Mouse (Mus musculus) intestine, embryonic 15.5 days (tissue): ENCODE measurements around the gene Abcd3. TPM values are rescaled to one million over a fixed set of nuclear protein-coding genes. Genes with fewer than 3 reads are reported as not detected.
"Not testable (repeated sequence)": the region's sequence is repeated elsewhere in the genome, so short reads cannot be mapped to it uniquely, and the experiment has no call there.

ENCODE experiments used
- ATAC-seq: fragments of 200-750 bp; cut with Nextera tagmentation; 2 replicates; pipeline ENCODE4 v1.8.0; 2017; ENCODE audit warnings: moderate TSS enrichment, moderate library complexity
- H3K27ac ChIP-seq: fragments of 300-500 bp; sonication (generic); 2 replicates; pipeline ENCODE4 v1.5.1; 2015; ENCODE audit warnings: mild to moderate bottlenecking, inconsistent platforms
- H3K27me3 ChIP-seq: fragments of 300-500 bp; sonication (generic); replicated peaks from 2 replicates; pipeline ENCODE4 v1.6.1; 2015; ENCODE audit warnings: inconsistent platforms
- H3K36me3 ChIP-seq: fragments of 300-500 bp; sonication (generic); 2 replicates; pipeline ENCODE4 v1.6.1; 2015; ENCODE audit warnings: inconsistent platforms
- H3K4me1 ChIP-seq: fragments of 300-500 bp; sonication (generic); replicated peaks from 2 replicates; pipeline ENCODE4 v1.6.1; 2015; ENCODE audit warnings: inconsistent platforms
- H3K4me2 ChIP-seq: fragments of 300-500 bp; sonication (generic); replicated peaks from 2 replicates; pipeline ENCODE4 v1.6.1; 2015; ENCODE audit warnings: mild to moderate bottlenecking, inconsistent platforms
- H3K4me3 ChIP-seq: fragments of 300-500 bp; sonication (generic); replicated peaks from 2 replicates; pipeline ENCODE4 v1.5.1; 2015; ENCODE audit warnings: inconsistent platforms
- H3K9ac ChIP-seq: fragments of 300-500 bp; sonication (generic); 2 replicates; pipeline ENCODE4 v1.6.1; 2015; ENCODE audit warnings: inconsistent platforms
- H3K9me3 ChIP-seq: fragments of 300-500 bp; sonication (generic); 2 replicates; pipeline ENCODE4 v1.6.1; 2016; ENCODE audit warnings: inconsistent platforms
- WGBS: fragments of 180-500 bp; shearing (Covaris S2); methylation state at CpG from one replicate; pipeline ENCODE4 v1.1.7; 2015; 5-methylcytosine and 5-hydroxymethylcytosine counted together
- polyA plus RNA-seq: library from polyadenylated mRNA; unstranded; fragments of >200 nt; fragmentation: Nextera tagmentation; extraction: Ambion mirVana; gene quantifications from 2 replicates; pipeline ENCODE4 v1.2.1, GENCODE M21; 2015

Gene Abcd3
- polyA plus RNA-seq, 1 experiment from 2014 or later, result 61.7 TPM

- ATAC-seq, result peak; percentile 79; the same call in 1 of the 2 replicates
- H3K4me3 ChIP-seq, result no peak overlapping the region
- WGBS, result 63% methylated on average over 4 of the region's 4 CpGs
These were observed 52.8 kb downstream of the Abcd3 start for GRCm38 (mm10) chr3:121762056-121762852.

DNA sequence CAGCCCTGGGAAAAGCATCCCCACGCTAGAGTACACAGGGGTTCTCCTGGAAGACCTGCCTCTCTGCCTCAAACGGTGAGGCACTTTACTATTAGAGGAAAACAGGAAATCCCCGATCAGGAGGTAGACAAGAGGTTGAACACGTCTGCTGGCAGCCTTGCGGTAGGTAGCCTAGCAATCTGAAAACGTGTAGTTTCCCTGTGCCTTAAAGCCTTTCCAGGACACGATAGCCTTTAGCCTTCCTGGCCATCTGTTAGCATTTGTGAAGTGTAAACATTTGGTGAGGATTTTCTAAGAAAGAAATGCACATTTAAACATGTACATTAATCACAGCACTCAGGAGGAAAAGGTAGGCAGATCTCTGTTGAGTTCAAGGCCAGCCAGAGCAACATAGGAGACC, 56.7 kb downstream of the Abcd3 start:
- 32% methylated on average over 7 of the region's 7 CpGs for WGBS
- H3K9ac ChIP-seq, result no peak overlapping the region
- no peak overlapping the region for H3K4me2 ChIP-seq
- no peaks in the 10 kb centered on the region; the same call in 1 of the 2 replicates for H3K36me3 ChIP-seq
- H3K4me1 ChIP-seq, result no peaks in the 10 kb centered on the region
- H3K27me3 ChIP-seq, result no peaks in the 10 kb centered on the region
- peak; percentile 41 for ATAC-seq
- no peak overlapping the region for H3K4me3 ChIP-seq
- H3K9me3 ChIP-seq, result no peaks in the 10 kb centered on the region
- no peak overlapping the region for H3K27ac ChIP-seq

More at GRCm38 (mm10) chr3:121762056-121762852, 52.8 kb downstream of the Abcd3 start:
- Histone ChIP-seq H3K36me3 (peaks cover 8% of the 10 kb centered on the region), H3K27me3 (no peaks in the 10 kb centered on the region), H3K4me2 (no peak overlapping the region), H3K9ac (no peak overlapping the region), H3K27ac (no peak overlapping the region), H3K4me1 (no peaks in the 10 kb centered on the region), H3K9me3 (no peaks in the 10 kb centered on the region)

GRCm38 (mm10) chr3:121755152-121755551, 60.0 kb downstream of the Abcd3 start:
- H3K4me2 ChIP-seq, result no peak overlapping the region
- H3K9ac ChIP-seq, result no peak overlapping the region
- no peaks in the 10 kb centered on the region for H3K27me3 ChIP-seq
- no peak for ATAC-seq
- 52% methylated on average over 3 of the region's 3 CpGs for WGBS
- H3K4me1 ChIP-seq, result no peaks in the 10 kb centered on the region
- no peaks in the 10 kb centered on the region for H3K9me3 ChIP-seq
- no peak overlapping the region for H3K4me3 ChIP-seq
- H3K27ac ChIP-seq, result no peak overlapping the region
- H3K36me3 ChIP-seq, result no peaks in the 10 kb centered on the region; the same call in 1 of the 2 replicates

DNA sequence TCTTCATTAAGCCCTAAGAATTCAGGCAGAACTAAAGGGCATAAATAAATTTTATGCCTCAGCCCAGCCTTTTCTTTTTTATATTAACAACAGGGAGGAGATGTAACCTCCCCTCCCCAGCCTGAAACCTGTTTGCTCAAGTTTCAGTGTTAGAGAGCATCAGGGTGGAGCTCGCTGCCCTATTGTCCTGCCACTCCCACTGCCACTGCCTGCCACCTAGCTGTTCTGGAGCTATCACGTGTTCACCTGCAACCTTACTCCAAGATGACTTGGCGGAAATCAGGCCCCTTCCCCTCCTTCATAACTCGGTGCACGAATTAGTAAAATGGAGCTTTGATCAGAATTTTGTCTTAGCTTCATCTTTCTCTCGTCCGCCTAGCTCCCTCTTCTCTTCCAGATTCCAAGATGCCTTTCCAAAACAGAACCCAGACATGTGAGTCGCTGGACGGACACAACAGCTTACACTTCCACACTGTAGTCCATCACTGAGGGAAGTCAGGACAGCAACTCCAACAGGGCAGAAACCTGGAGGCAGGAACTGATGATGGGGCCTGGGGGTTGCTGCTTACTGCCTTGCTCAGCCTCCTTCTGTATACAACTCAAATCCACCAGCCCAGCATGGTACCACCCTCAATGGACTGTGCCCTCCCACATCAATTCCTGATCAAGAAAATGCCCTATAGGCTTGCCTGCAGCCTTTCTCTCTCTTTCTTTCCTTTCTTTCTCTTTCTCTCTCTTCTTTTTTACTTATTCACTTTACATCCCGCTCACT, 60.6 kb downstream of the Abcd3 start:
- H3K4me3 ChIP-seq, H3K9me3 ChIP-seq, H3K4me1 ChIP-seq, H3K36me3 ChIP-seq, H3K27ac ChIP-seq, H3K4me2 ChIP-seq, H3K9ac ChIP-seq, H3K27me3 ChIP-seq: not testable (repeated sequence)
- 75% methylated on average over 10 of the region's 10 CpGs for WGBS
- ATAC-seq, result peak; percentile 71

GRCm38 (mm10) chr3:121741186-121741848, 73.8 kb downstream of the Abcd3 start:
- not testable (repeated sequence) for H3K9ac ChIP-seq, H3K27ac ChIP-seq, H3K4me3 ChIP-seq, H3K4me1 ChIP-seq, H3K9me3 ChIP-seq, H3K36me3 ChIP-seq, ATAC-seq, H3K4me2 ChIP-seq, H3K27me3 ChIP-seq
- WGBS, result 86% methylated on average over 4 of the region's 4 CpGs

DNA sequence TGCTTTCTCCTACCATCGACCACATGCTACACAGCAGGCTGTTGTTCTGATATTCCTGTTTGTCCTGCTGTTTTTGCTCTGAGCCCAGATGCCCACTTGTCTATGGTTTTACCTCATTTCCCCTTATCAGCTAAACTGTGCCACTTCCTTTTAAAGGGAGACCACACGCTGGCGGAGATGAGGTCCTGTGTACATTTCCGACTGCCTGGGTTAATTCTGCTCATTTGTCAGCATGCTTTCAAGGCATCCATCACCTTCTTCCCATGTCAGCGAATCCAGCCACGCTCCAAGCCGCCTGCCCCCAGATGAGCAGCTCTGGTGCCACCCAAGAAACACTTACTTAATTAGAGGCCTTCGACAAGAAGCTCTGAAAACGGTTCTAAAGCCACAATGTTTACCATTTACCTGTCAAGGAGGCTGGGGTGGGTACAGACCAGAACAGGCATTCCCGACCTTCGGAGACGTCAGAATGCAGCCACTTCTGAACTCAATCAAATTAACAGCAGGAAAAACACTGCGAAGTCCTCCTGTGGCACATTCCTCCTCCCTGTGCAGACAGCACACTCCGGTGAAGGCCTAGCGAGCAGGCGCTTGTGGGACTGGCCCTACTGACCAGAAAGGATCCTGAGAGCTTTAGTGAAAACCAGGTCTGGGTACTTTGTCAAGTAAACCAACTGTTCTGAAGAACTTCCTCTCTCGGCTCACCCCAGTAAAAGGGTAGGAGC, 75.5 kb downstream of the Abcd3 start:
- no peak overlapping the region for H3K4me3 ChIP-seq
- no peak for ATAC-seq
- no peaks in the 10 kb centered on the region for H3K9me3 ChIP-seq
- H3K36me3 ChIP-seq, result no peaks in the 10 kb centered on the region
- H3K27me3 ChIP-seq, result no peaks in the 10 kb centered on the region
- no peak overlapping the region for H3K4me2 ChIP-seq
- H3K27ac ChIP-seq, result no peak overlapping the region
- peaks cover 7% of the 10 kb centered on the region; the same call in 1 of the 2 replicates for H3K4me1 ChIP-seq
- 40% methylated on average over 17 of the region's 17 CpGs for WGBS
- no peak overlapping the region for H3K9ac ChIP-seq

- ATAC-seq, result no peak
- Histone ChIP-seq H3K4me2 (no peak overlapping the region), H3K4me1 (peaks cover 7% of the 10 kb centered on the region; the same call in 1 of the 2 replicates), H3K9ac (no peak overlapping the region), H3K4me3 (no peak overlapping the region), H3K27me3 (no peaks in the 10 kb centered on the region), H3K36me3 (0 out of 2 replicates have a peak, but pooled peaks cover 5% of the 10 kb centered on the region), H3K27ac (no peak overlapping the region), H3K9me3 (no peaks in the 10 kb centered on the region)
- WGBS, result 71% methylated on average over 9 of the region's 9 CpGs
These were observed 76.3 kb downstream of the Abcd3 start for GRCm38 (mm10) chr3:121738742-121739342.

DNA sequence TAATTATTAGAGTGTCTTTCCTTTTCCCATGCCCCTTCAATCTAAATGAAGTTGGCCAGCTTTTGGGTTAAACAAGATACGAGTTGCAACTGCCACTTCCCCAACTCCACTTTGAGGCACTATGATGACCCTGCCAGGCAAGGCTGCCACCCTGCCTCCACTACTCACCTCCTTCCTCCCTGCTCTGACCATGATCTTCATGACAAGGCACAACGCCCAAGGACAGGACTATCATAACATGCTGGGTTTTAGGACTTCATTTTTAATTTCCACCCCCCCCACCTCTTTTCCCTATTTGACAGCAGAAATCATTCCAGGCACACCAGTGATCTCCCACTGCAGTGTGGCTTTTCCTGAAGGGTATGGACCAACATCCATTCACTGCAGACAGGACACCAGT, 77.2 kb downstream of the Abcd3 start:
- H3K4me2 ChIP-seq, result no peak overlapping the region
- no peaks in the 10 kb centered on the region for H3K9me3 ChIP-seq
- peaks cover 7% of the 10 kb centered on the region; the same call in 1 of the 2 replicates for H3K4me1 ChIP-seq
- H3K9ac ChIP-seq, result no peak overlapping the region
- no peak for ATAC-seq
- 0 out of 2 replicates have a peak, but pooled peaks cover 5% of the 10 kb centered on the region for H3K36me3 ChIP-seq
- no peak overlapping the region for H3K4me3 ChIP-seq
- no peaks in the 10 kb centered on the region for H3K27me3 ChIP-seq
- 73% methylated on average over 2 of the region's 2 CpGs for WGBS
- H3K27ac ChIP-seq, result no peak overlapping the region

DNA sequence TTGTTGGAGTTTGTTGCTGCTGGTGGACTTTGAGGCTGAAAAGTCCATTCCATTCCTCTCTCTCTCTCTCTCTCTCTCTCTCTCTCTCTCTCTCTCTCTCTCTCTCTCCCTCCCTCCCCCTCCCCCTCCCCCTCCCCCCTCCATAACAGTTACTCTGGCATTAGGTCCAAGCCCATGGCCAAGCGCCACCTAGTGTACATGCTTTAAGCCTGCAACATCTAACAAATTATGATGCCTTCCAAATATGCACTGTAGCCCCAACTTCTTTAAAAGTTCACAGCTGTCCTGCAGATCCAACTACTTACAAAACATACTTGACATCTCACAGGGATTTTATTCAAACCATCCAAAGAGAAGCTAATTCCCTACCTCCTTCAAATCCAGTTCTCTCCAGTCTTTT, 77.6 kb downstream of the Abcd3 start:
- Histone ChIP-seq H3K4me3 (no peak overlapping the region), H3K9me3 (no peaks in the 10 kb centered on the region), H3K4me2 (no peak overlapping the region), H3K27me3 (no peaks in the 10 kb centered on the region), H3K36me3 (0 out of 2 replicates have a peak, but pooled peaks cover 5% of the 10 kb centered on the region), H3K27ac (no peak overlapping the region), H3K4me1 (peaks cover 7% of the 10 kb centered on the region; the same call in 1 of the 2 replicates), H3K9ac (no peak overlapping the region)
- ATAC-seq, result no peak
- 50% methylated on average over 1 of the region's 1 CpGs for WGBS

GRCm38 (mm10) chr3:121736025-121736744, 78.9 kb downstream of the Abcd3 start:
- 27% methylated on average over 18 of the region's 18 CpGs for WGBS
- Histone ChIP-seq H3K9ac (no peak overlapping the region), H3K27me3 (no peaks in the 10 kb centered on the region), H3K36me3 (0 out of 2 replicates have a peak, but pooled peaks cover 5% of the 10 kb centered on the region), H3K27ac (peak overlapping the region; percentile 64), H3K4me3 (no peak overlapping the region), H3K4me2 (no peak overlapping the region), H3K9me3 (no peaks in the 10 kb centered on the region), H3K4me1 (peaks cover 7% of the 10 kb centered on the region; the same call in 1 of the 2 replicates)
- ATAC-seq, result peak; percentile 85

- H3K9ac ChIP-seq, result no peak overlapping the region
- no peak overlapping the region for H3K4me2 ChIP-seq
- H3K4me1 ChIP-seq, result peaks cover 7% of the 10 kb centered on the region; the same call in 1 of the 2 replicates
- no peaks in the 10 kb centered on the region for H3K27me3 ChIP-seq
- no peak for ATAC-seq
- H3K4me3 ChIP-seq, result no peak overlapping the region
- 0 out of 2 replicates have a peak, but pooled peaks cover 5% of the 10 kb centered on the region for H3K36me3 ChIP-seq
- peak overlapping the region; percentile 64; the same call in 1 of the 2 replicates for H3K27ac ChIP-seq
- H3K9me3 ChIP-seq, result no peaks in the 10 kb centered on the region
- WGBS, result 70% methylated on average over 7 of the region's 7 CpGs
These were observed 79.6 kb downstream of the Abcd3 start for GRCm38 (mm10) chr3:121735542-121735941.
